Mouse (Mus musculus): ENCODE data around the gene Plscr1.

DNA sequence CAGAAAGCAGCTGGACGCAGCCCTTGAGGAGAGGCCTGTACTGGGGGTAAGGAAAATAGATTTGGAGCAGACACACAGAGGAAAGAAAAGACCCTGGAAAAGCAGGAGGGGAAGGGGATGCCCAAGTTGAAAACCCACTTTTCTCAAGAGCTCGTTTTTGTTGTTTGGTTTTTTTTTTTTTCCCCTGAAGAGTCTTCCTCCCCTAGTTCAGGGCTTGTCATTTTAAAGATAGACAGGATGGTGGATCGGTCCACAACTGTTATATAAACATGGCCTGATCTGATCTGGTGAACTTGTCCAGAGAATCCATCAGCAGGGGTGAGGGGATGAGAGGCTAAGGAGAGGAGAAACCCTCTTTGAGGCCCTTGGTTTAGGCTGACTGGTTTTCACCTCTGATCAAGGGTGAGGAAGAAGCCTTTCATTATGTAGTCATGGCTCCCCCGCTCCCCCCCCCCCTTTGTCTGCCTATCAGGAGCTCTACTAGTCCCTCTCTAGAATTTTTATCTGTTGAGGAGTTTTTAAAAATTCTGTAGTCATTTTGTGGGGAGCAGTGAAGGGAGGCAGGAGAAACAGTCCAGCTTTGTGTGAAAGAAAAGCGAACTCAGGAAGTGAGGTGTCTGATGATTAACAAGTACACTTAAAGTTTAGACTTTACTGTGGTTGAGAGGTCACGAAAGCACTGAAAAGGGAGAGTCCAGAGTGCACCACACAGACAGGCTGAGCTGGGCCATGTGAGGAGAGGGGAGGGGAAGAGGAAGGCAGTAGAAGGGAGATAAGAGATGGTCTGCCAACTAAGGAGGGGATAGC is 24.6 kb downstream of the Plscr1 start:
- TF ChIP-seq CTCF (IDR thresholded peaks at IDR 0.05; ENCODE audit: borderline replicate concordance, extremely low read depth, insufficient read depth, insufficient read length) = no peak
- TF ChIP-seq POLR2A (IDR thresholded peaks at IDR 0.05; ENCODE audit: borderline replicate concordance, extremely low read depth, insufficient read depth, insufficient read length, poor library complexity, severe bottlenecking) = no peak
